In the genomic region with DNA sequence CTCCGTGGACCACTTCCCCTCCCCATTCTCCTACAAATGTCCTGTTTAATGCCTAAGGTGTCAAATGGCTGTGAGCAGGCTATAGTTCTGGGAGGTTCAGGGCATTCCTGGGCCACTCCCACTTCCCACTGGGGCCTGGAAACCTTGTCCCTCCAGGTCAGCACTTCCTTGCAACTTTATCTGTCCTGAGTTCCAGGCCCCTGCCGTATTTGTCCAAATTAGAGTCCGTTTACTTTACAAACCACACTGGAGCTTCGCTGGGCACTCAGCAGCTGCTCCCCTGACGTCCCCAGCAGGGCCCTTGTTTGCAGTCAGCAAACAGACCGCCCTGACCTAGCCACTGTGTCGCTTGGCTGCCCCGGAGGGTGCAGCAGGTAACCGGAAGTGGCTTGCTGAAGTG, we compare ENCODE assay signal across 11 mouse cellular contexts. TPM values are rescaled to one million over a fixed set of nuclear protein-coding genes. Genes with fewer than 3 reads are reported as not detected.
DNase-seq lines count a peak whose midpoint lies in the region; ATAC-seq and TF ChIP-seq lines count a peak whose summit lies in the region.
"Had no signal": no experiment of that assay in that cellular context is flagged by ENCODE, and none has a peak within 500 bp of the region (broad histone marks: within the 10 kb centered on the region; RNA-seq: fewer than 3 reads in every experiment).

No protein-coding gene starts in this region.

- peak; percentile 28 to 50 for DNase-seq in kidney, postnatal 4 days
- DNase-seq in kidney, adult 18-20 months, result no peak
- peak; percentile 66 for DNase-seq in liver, postnatal 0 days
- DNase-seq in thymus, adult 18-20 months, result no peak
- DNase-seq in urinary bladder, postnatal 4 days (ENCODE audit: low spot score in 2 of 2), result no peak
- DNase-seq: adrenal gland, adult 8-10 months; cerebellum, adult 9-10 months; heart, postnatal 10 days had no signal

- 11% methylated on average over 9 of the region's 9 CpGs for WGBS in liver, postnatal 0 days (ENCODE audit: insufficient replicate concordance)
- 5% methylated on average over 9 of the region's 9 CpGs for WGBS in stomach, embryonic 14.5 days
- WGBS in hindbrain, embryonic 12.5 days, result 15% methylated on average over 9 of the region's 9 CpGs

- 0 out of 2 replicates have a peak overlapping the region, but pooled peaks have one; percentile 2 for H3K4me2 ChIP-seq in liver, postnatal 0 days (ENCODE audit: low read depth, low read length)
- no peak overlapping the region for H3K4me2 ChIP-seq in stomach, embryonic 14.5 days (replicated peaks; ENCODE audit: low read depth, low read length)
- no peak overlapping the region for H3K4me2 ChIP-seq in hindbrain, embryonic 12.5 days (replicated peaks)

- no peaks in the 10 kb centered on the region for H3K27me3 ChIP-seq in liver, postnatal 0 days (ENCODE audit: insufficient read depth, low read length)
- no peaks in the 10 kb centered on the region for H3K27me3 ChIP-seq in stomach, embryonic 14.5 days (ENCODE audit: control insufficient read depth, insufficient read depth, low read length)
- peaks cover 19% of the 10 kb centered on the region for H3K27me3 ChIP-seq in hindbrain, embryonic 12.5 days

- H3K9ac ChIP-seq in liver, postnatal 0 days (replicated peaks), result no peak overlapping the region
- no peak overlapping the region for H3K9ac ChIP-seq in stomach, embryonic 14.5 days (replicated peaks; ENCODE audit: low read depth, low read length)
- H3K9ac ChIP-seq in hindbrain, embryonic 12.5 days, result no peak overlapping the region

- no peak overlapping the region for H3K4me3 ChIP-seq in liver, postnatal 0 days (ENCODE audit: low read depth, low read length)
- H3K4me3 ChIP-seq in stomach, embryonic 14.5 days (ENCODE audit: low read depth, low read length), result no peak overlapping the region
- no peak overlapping the region for H3K4me3 ChIP-seq in hindbrain, embryonic 12.5 days

- no peak for TF ChIP-seq CTCF in liver, postnatal 0 days (IDR thresholded peaks at IDR 0.05; ENCODE audit: low read depth)

- TF ChIP-seq EP300 in liver, postnatal 0 days (IDR thresholded peaks at IDR 0.05; ENCODE audit: low read depth), result no peak

- ATAC-seq in granulocyte monocyte progenitor cell, adult 5-6 weeks (replicated peaks; ENCODE audit: poor library complexity, severe bottlenecking), result 0 out of 2 replicates have a peak, but pooled peaks have one; percentile 4
- peak; percentile 80 for ATAC-seq in liver, postnatal 0 days
- ATAC-seq in stomach, embryonic 14.5 days (ENCODE audit: insufficient number of reproducible peaks, insufficient read depth, low FRiP score, low read depth), result peak; percentile 84
- ATAC-seq in hindbrain, embryonic 12.5 days (ENCODE audit: low FRiP score), result no peak

- no peaks in the 10 kb centered on the region for H3K9me3 ChIP-seq in liver, postnatal 0 days (ENCODE audit: low read length)
- no peaks in the 10 kb centered on the region for H3K9me3 ChIP-seq in stomach, embryonic 14.5 days (ENCODE audit: control insufficient read depth, low read depth, low read length)
- no peaks in the 10 kb centered on the region for H3K9me3 ChIP-seq in hindbrain, embryonic 12.5 days (replicated peaks)

- no peaks in the 10 kb centered on the region for H3K36me3 ChIP-seq in liver, postnatal 0 days (replicated peaks; ENCODE audit: insufficient read depth, low read length)
- no peaks in the 10 kb centered on the region for H3K36me3 ChIP-seq in stomach, embryonic 14.5 days (ENCODE audit: control insufficient read depth, insufficient read depth, low read length)
- H3K36me3 ChIP-seq in hindbrain, embryonic 12.5 days, result no peaks in the 10 kb centered on the region

- peak overlapping the region; percentile 76 for H3K27ac ChIP-seq in liver, postnatal 0 days (ENCODE audit: low read depth)
- H3K27ac ChIP-seq in stomach, embryonic 14.5 days (ENCODE audit: low read length), result no peak overlapping the region
- H3K27ac ChIP-seq in hindbrain, embryonic 12.5 days, result no peak overlapping the region

- peaks cover 10% of the 10 kb centered on the region for H3K4me1 ChIP-seq in liver, postnatal 0 days (ENCODE audit: insufficient read depth)
- H3K4me1 ChIP-seq in stomach, embryonic 14.5 days (ENCODE audit: control insufficient read depth, insufficient read depth, low read length), result peaks cover 11% of the 10 kb centered on the region
- peaks cover 3% of the 10 kb centered on the region; the same call in 1 of the 2 replicates for H3K4me1 ChIP-seq in hindbrain, embryonic 12.5 days

RNA-seq across cellular contexts. Expression of a gene that starts 36.3 kb away (rescaled TPM):
- total RNA-seq in granulocyte monocyte progenitor cell, adult 5-6 weeks (2014; fragmentation: Nextera tagmentation), result 85.0 and 114 TPM in 2 replicates
- total RNA-seq in granulocyte monocyte progenitor cell, adult 5-6 weeks (2017), result 126 and 134 TPM in 2 replicates
- polyA plus RNA-seq in liver, postnatal 0 days (2015; fragmentation: Nextera tagmentation; extraction: Ambion mirVana), result 31.6 and 33.5 TPM in 2 replicates
- polyA plus RNA-seq in stomach, embryonic 14.5 days (2014; fragmentation: Nextera tagmentation; extraction: Ambion mirVana), result 121 and 122 TPM in 2 replicates
- 89.1 and 97.1 TPM in 2 replicates for polyA plus RNA-seq in hindbrain, embryonic 12.5 days (2016; fragmentation: Nextera tagmentation; extraction: Ambion mirVana)

RNA-seq across cellular contexts. Expression of a gene that starts 51.4 kb away (rescaled TPM):
- 9.5 and 11.8 TPM in 2 replicates for total RNA-seq in granulocyte monocyte progenitor cell, adult 5-6 weeks (2014; fragmentation: Nextera tagmentation)
- total RNA-seq in granulocyte monocyte progenitor cell, adult 5-6 weeks (2017), result 24.9 and 27.5 TPM in 2 replicates
- polyA plus RNA-seq in liver, postnatal 0 days (2015; fragmentation: Nextera tagmentation; extraction: Ambion mirVana), result 12.5 and 12.7 TPM in 2 replicates
- 28.6 and 29.9 TPM in 2 replicates for polyA plus RNA-seq in stomach, embryonic 14.5 days (2014; fragmentation: Nextera tagmentation; extraction: Ambion mirVana)
- polyA plus RNA-seq in hindbrain, embryonic 12.5 days (2016; fragmentation: Nextera tagmentation; extraction: Ambion mirVana), result 23.5 and 24.6 TPM in 2 replicates

Comparison
In these comparisons a context has a peak if more than half of its experiments do, and no peak if none do; other contexts are left out.
1. DNase-seq: peak in kidney, postnatal 4 days (2 of 2) and liver, postnatal 0 days (single experiment); none in kidney, adult 18-20 months (single experiment), thymus, adult 18-20 months (0 of 2) and urinary bladder, postnatal 4 days (0 of 2).